Mouse (Mus musculus): ENCODE results near the gene Wdr26. TPM values are rescaled to one million over a fixed set of nuclear protein-coding genes. Genes with fewer than 3 reads are reported as not detected.

Wdr26 gene
- total RNA-seq (2021) = 100 to 1,000 TPM; 119 to 126 TPM
- long read RNA-seq, experiment 1, full-length matches to known transcripts = 26 of 50 reads
- long read RNA-seq, experiment 1, partial matches to known transcripts = 5 of 50 reads
- long read RNA-seq, experiment 1, other reads (novel, unspliced or antisense) = 19 of 50 reads
- long read RNA-seq, experiment 2, full-length matches to known transcripts = 20 of 30 reads
- long read RNA-seq, experiment 2, partial matches to known transcripts = 1 of 30 reads
- long read RNA-seq, experiment 2, other reads (novel, unspliced or antisense) = 9 of 30 reads

GRCm38 (mm10) chr1:181211920-181212633, at the start of gene Wdr26:
TSS of gene Wdr26 (minus strand) at chr1:181212001.
- intact Hi-C loops (cut with DNase I) = no loop called here
- DNase-seq (ENCODE audit: low spot score in 2 of 2) = peak; percentile 84 to 85

- intact Hi-C loops (cut with DNase I) = no loop called here
- no peak for DNase-seq (ENCODE audit: low spot score in 2 of 2)
Measured at GRCm38 (mm10) chr1:181260949-181261696, 49.3 kb upstream of the Wdr26 start.

GRCm38 (mm10) chr1:181260422-181260821, 48.6 kb upstream of the Wdr26 start:
- no peak for DNase-seq (ENCODE audit: low spot score in 2 of 2)
- intact Hi-C loops (cut with DNase I) = no loop called here

GRCm38 (mm10) chr1:181259626-181260410, 48.0 kb upstream of the Wdr26 start:
- intact Hi-C loops (cut with DNase I) = no loop called here
- DNase-seq (ENCODE audit: low spot score in 2 of 2) = no peak

GRCm38 (mm10) chr1:181259056-181259455, 47.3 kb upstream of the Wdr26 start:
- DNase-seq (ENCODE audit: low spot score in 2 of 2) = no peak
- intact Hi-C loops (cut with DNase I) = no loop called here

GRCm38 (mm10) chr1:181258616-181259015, 46.8 kb upstream of the Wdr26 start:
- intact Hi-C loops (cut with DNase I) = no loop called here
- DNase-seq (ENCODE audit: low spot score in 2 of 2) = no peak

GRCm38 (mm10) chr1:181257585-181258555, 46.1 kb upstream of the Wdr26 start:
- intact Hi-C loops (cut with DNase I) = no loop called here
- no peak for DNase-seq (ENCODE audit: low spot score in 2 of 2)

- DNase-seq (ENCODE audit: low spot score in 2 of 2) = no peak
- intact Hi-C loops (cut with DNase I) = no loop called here
Measured at GRCm38 (mm10) chr1:181256689-181257584, 45.1 kb upstream of the Wdr26 start.

- intact Hi-C loops (cut with DNase I) = no loop called here
- peak; percentile 37 to 43 for DNase-seq (ENCODE audit: low spot score in 2 of 2)
Measured at GRCm38 (mm10) chr1:181255891-181256688, 44.3 kb upstream of the Wdr26 start.

GRCm38 (mm10) chr1:181255450-181255849, 43.6 kb upstream of the Wdr26 start:
- no peak for DNase-seq (ENCODE audit: low spot score in 2 of 2)
- intact Hi-C loops (cut with DNase I) = no loop called here

GRCm38 (mm10) chr1:181251624-181252023, 39.8 kb upstream of the Wdr26 start:
- intact Hi-C loops (cut with DNase I) = no loop called here
- no peak for DNase-seq (ENCODE audit: low spot score in 2 of 2)

- no peak for DNase-seq (ENCODE audit: low spot score in 2 of 2)
- intact Hi-C loops (cut with DNase I) = no loop called here
Measured at GRCm38 (mm10) chr1:181250961-181251360, 39.2 kb upstream of the Wdr26 start.

- no peak for DNase-seq (ENCODE audit: low spot score in 2 of 2)
- intact Hi-C loops (cut with DNase I) = no loop called here
Measured at GRCm38 (mm10) chr1:181249537-181249936, 37.7 kb upstream of the Wdr26 start.

GRCm38 (mm10) chr1:181247175-181247574, 35.4 kb upstream of the Wdr26 start:
- intact Hi-C loops (cut with DNase I) = no loop called here

GRCm38 (mm10) chr1:181246487-181247138, 34.8 kb upstream of the Wdr26 start:
- intact Hi-C loops (cut with DNase I) = no loop called here

More at GRCm38 (mm10) chr1:181247175-181247574, 35.4 kb upstream of the Wdr26 start:
- no peak for DNase-seq (ENCODE audit: low spot score in 2 of 2)

More at GRCm38 (mm10) chr1:181246487-181247138, 34.8 kb upstream of the Wdr26 start:
- DNase-seq (ENCODE audit: low spot score in 2 of 2) = no peak

Data from left cerebral cortex, postnatal 14 days (tissue).